Mouse (Mus musculus) lung, postnatal 0 days (tissue): ENCODE measurements around the gene Nmnat3. TPM values are rescaled to one million over a fixed set of nuclear protein-coding genes. Genes with fewer than 3 reads are reported as not detected.
A peak's percentile ranks its signal among the peaks of the same experiment; 100 is the strongest.

Source experiments
- ATAC-seq: fragments of 200-750 bp; cut with Nextera tagmentation; 2 replicates; pipeline ENCODE4 v1.8.0; 2017; ENCODE audit warnings: moderate library complexity
- DNase-seq: peaks from one replicate; pipeline ENCODE4 v3.0.0-alpha.2; 2016; ENCODE audit warnings: low spot score
- H3K27ac ChIP-seq: fragments of 300-500 bp; sonication (generic); 2 replicates; pipeline ENCODE4 v1.5.1; 2014; ENCODE audit warnings: antibody characterized with exemption, mild to moderate bottlenecking, low read length, mixed read lengths
- H3K27me3 ChIP-seq: fragments of 300-500 bp; sonication (generic); replicated peaks from 2 replicates; pipeline ENCODE4 v1.6.1; 2014; ENCODE audit warnings: low read length, mixed read lengths; ENCODE audit not compliant: insufficient read depth
- H3K36me3 ChIP-seq: fragments of 300-500 bp; sonication (generic); 2 replicates; pipeline ENCODE4 v1.6.1; 2014; ENCODE audit warnings: low read length, mixed read lengths; ENCODE audit not compliant: insufficient read depth
- H3K4me1 ChIP-seq: fragments of 300-500 bp; sonication (generic); 2 replicates; pipeline ENCODE4 v1.6.1; 2014; ENCODE audit warnings: antibody characterized with exemption, low read depth, low read length, mixed read lengths; ENCODE audit not compliant: insufficient read depth
- H3K4me2 ChIP-seq: fragments of 300-500 bp; sonication (generic); replicated peaks from 2 replicates; pipeline ENCODE4 v1.6.1; 2014; ENCODE audit warnings: low read depth, mild to moderate bottlenecking, low read length, moderate library complexity, mixed read lengths
- H3K4me3 ChIP-seq: fragments of 300-500 bp; sonication (generic); 2 replicates; pipeline ENCODE4 v1.5.1; 2014; ENCODE audit warnings: low read depth, low read length
- H3K9ac ChIP-seq: fragments of 300-500 bp; sonication (generic); replicated peaks from 2 replicates; pipeline ENCODE4 v1.6.1; 2014; ENCODE audit warnings: low read depth, mild to moderate bottlenecking
- H3K9me3 ChIP-seq: fragments of 300-500 bp; sonication (generic); 2 replicates; pipeline ENCODE4 v1.6.1; 2016; ENCODE audit warnings: low read length, mixed read lengths
- CTCF ChIP-seq: IDR thresholded peaks from 2 replicates; pipeline ENCODE4 v1.5.1; 2016; ENCODE audit warnings: antibody characterized with exemption, mild to moderate bottlenecking
- EP300 ChIP-seq: IDR thresholded peaks from 2 replicates; pipeline ENCODE4 v1.6.1; 2016; ENCODE audit warnings: antibody characterized with exemption, mild to moderate bottlenecking, control low read depth
- WGBS: fragments of 180-500 bp; shearing (Covaris S2); extraction: QIAGEN DNeasy Blood & Tissue Kit; methylation state at CpG from one replicate; pipeline ENCODE4 v1.1.7; 2014; 5-methylcytosine and 5-hydroxymethylcytosine counted together
- polyA plus RNA-seq: library from polyadenylated mRNA; unstranded; fragments of >200 nt; fragmentation: Nextera tagmentation; extraction: Ambion mirVana; gene quantifications from 2 replicates; pipeline ENCODE4 v1.2.1, GENCODE M21; 2015

The Nmnat3 gene
- polyA plus RNA-seq, 1 experiment from 2014 or later, result 6.4 TPM

DNA sequence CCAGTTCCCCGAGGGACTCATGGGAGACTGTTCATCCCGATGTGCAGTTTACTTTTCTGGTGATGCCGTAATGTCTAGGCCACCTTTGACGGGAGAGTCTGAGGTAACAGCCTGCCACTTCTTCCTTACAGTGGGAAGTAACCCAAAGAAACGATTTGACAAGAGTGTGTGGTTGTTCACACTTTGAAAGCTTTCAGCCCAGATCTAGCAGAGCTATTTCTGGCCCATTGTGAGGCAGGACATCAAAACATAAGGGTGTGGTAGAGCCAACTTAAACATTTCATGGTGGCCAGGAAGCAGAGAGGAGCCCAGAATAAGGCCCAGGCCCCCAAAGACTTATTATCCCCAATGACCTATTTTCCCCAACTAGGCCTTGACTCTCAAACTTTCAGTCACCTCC, 114.4 kb downstream of the Nmnat3 start:
- no peaks in the 10 kb centered on the region for H3K9me3 ChIP-seq
- no peak overlapping the region for H3K4me3 ChIP-seq
- TF ChIP-seq CTCF (no peak), EP300 (no peak)
- ATAC-seq, result no peak
- H3K27me3 ChIP-seq, result no peaks in the 10 kb centered on the region
- H3K36me3 ChIP-seq, result no peaks in the 10 kb centered on the region
- no peaks in the 10 kb centered on the region for H3K4me1 ChIP-seq
- no peak overlapping the region for H3K9ac ChIP-seq
- H3K4me2 ChIP-seq, result no peak overlapping the region
- 76% methylated on average over 5 of the region's 5 CpGs for WGBS
- no peak for DNase-seq
- H3K27ac ChIP-seq, result no peak overlapping the region

DNA sequence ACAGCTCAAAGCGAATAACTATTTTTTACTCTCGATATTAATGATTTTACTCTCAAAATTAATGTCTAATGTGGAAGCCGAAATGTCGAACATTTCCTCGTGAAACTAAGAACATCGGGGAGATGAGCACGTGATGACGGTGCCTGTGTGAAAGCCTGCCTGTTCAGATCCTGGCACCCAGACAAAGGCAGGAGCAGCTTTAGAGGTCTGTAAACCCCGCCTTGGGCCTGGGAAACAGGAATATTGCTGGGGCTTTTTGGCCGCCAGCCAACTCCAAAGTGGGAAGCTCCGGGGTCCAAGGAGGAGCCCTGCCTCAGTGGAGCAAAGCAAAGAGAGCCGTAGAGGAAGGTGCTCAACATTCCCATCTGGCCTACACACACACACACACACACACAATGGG, 120.5 kb downstream of the Nmnat3 start:
- no peak for TF ChIP-seq EP300
- no peak for TF ChIP-seq CTCF
- no peaks in the 10 kb centered on the region for H3K27me3 ChIP-seq
- WGBS, result 52% methylated on average over 12 of the region's 12 CpGs
- H3K9me3 ChIP-seq, result no peaks in the 10 kb centered on the region
- no peak overlapping the region for H3K9ac ChIP-seq
- H3K4me3 ChIP-seq, result no peak overlapping the region
- no peak for ATAC-seq
- no peaks in the 10 kb centered on the region for H3K36me3 ChIP-seq
- DNase-seq, result no peak
- H3K4me1 ChIP-seq, result no peaks in the 10 kb centered on the region
- H3K4me2 ChIP-seq, result no peak overlapping the region
- no peak overlapping the region for H3K27ac ChIP-seq

GRCm38 (mm10) chr9:98409137-98409536, 121.9 kb downstream of the Nmnat3 start:
- Histone ChIP-seq H3K36me3 (no peaks in the 10 kb centered on the region), H3K4me1 (no peaks in the 10 kb centered on the region), H3K27me3 (no peaks in the 10 kb centered on the region), H3K4me3 (no peak overlapping the region), H3K9ac (no peak overlapping the region), H3K27ac (no peak overlapping the region), H3K9me3 (no peaks in the 10 kb centered on the region), H3K4me2 (no peak overlapping the region)
- peak; percentile 97 for TF ChIP-seq CTCF
- no peak for TF ChIP-seq EP300
- WGBS, result 24% methylated on average over 3 of the region's 3 CpGs
- DNase-seq (peak; percentile 75), ATAC-seq (no peak)

GRCm38 (mm10) chr9:98415427-98415826, 128.2 kb downstream of the Nmnat3 start:
- TF ChIP-seq EP300, result no peak
- TF ChIP-seq CTCF, result no peak
- no peak overlapping the region for H3K27ac ChIP-seq
- no peaks in the 10 kb centered on the region for H3K4me1 ChIP-seq
- H3K4me2 ChIP-seq, result no peak overlapping the region
- no peak overlapping the region for H3K4me3 ChIP-seq
- H3K9me3 ChIP-seq, result no peaks in the 10 kb centered on the region
- WGBS, result 82% methylated on average over 4 of the region's 4 CpGs
- no peak overlapping the region for H3K9ac ChIP-seq
- no peak for ATAC-seq
- H3K36me3 ChIP-seq, result no peaks in the 10 kb centered on the region
- no peaks in the 10 kb centered on the region for H3K27me3 ChIP-seq
- no peak for DNase-seq

GRCm38 (mm10) chr9:98417919-98418318, 130.7 kb downstream of the Nmnat3 start:
- Histone ChIP-seq H3K9ac (no peak overlapping the region), H3K4me2 (no peak overlapping the region), H3K4me1 (no peaks in the 10 kb centered on the region), H3K36me3 (no peaks in the 10 kb centered on the region), H3K9me3 (no peaks in the 10 kb centered on the region), H3K4me3 (no peak overlapping the region), H3K27me3 (no peaks in the 10 kb centered on the region), H3K27ac (no peak overlapping the region)
- WGBS, result 40% methylated on average over 7 of the region's 7 CpGs
- DNase-seq (peak; percentile 64), ATAC-seq (peak; percentile 60; the same call in 1 of the 2 replicates)
- peak; percentile 81 for TF ChIP-seq CTCF
- no peak for TF ChIP-seq EP300

DNA sequence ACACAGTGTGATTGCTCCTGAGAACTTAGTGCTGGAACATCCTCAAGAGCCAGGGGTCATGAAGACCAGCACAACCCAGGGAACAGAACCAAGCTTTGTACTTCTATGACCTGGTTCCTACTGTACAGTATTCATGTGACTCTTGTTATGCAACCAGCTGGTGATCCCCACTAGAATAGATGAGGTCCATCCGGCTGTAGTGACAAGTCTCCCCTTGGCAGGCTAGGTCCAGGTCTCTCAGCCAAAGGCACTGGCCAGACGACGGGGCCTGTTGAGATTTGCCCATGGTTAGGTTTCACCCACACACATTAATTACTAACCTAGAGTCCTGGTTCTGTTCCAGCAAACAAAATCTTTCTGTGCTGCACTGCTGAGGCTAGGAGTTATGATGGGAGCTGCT, 131.1 kb downstream of the Nmnat3 start:
- H3K36me3 ChIP-seq, result no peaks in the 10 kb centered on the region
- no peaks in the 10 kb centered on the region for H3K9me3 ChIP-seq
- TF ChIP-seq EP300 (no peak), CTCF (no peak)
- H3K27me3 ChIP-seq, result no peaks in the 10 kb centered on the region
- ATAC-seq (no peak), DNase-seq (no peak)
- 73% methylated on average over 3 of the region's 3 CpGs for WGBS
- no peak overlapping the region for H3K27ac ChIP-seq
- no peaks in the 10 kb centered on the region for H3K4me1 ChIP-seq
- H3K4me3 ChIP-seq, result no peak overlapping the region
- H3K9ac ChIP-seq, result no peak overlapping the region
- no peak overlapping the region for H3K4me2 ChIP-seq

DNA sequence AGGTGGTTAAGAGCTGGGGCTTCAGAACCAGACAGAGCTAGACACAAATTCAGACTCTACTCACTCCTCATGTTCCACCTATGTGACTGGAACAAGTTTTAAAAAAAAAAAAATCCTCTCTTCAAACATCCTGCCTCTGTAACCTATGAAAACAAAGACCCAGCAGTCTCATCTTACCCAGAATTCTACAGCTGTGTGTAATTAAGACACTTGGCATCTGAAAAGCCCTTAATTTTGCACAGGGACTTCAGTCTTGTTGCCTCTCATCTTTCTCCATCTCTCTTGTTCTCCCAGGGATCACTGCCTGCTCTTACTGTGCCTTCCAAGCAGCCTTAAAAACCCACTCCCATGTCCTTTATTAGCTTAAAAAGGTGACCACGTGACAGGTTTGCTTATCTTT, 133.4 kb downstream of the Nmnat3 start:
- Histone ChIP-seq H3K4me3 (no peak overlapping the region), H3K9ac (no peak overlapping the region), H3K4me1 (peaks cover 3% of the 10 kb centered on the region; the same call in 1 of the 2 replicates), H3K36me3 (no peaks in the 10 kb centered on the region), H3K27me3 (no peaks in the 10 kb centered on the region), H3K27ac (no peak overlapping the region), H3K9me3 (no peaks in the 10 kb centered on the region), H3K4me2 (no peak overlapping the region)
- ATAC-seq (no peak), DNase-seq (no peak)
- 30% methylated on average over 1 of the region's 1 CpGs for WGBS
- TF ChIP-seq CTCF, result no peak
- no peak for TF ChIP-seq EP300
